In the genomic region with DNA sequence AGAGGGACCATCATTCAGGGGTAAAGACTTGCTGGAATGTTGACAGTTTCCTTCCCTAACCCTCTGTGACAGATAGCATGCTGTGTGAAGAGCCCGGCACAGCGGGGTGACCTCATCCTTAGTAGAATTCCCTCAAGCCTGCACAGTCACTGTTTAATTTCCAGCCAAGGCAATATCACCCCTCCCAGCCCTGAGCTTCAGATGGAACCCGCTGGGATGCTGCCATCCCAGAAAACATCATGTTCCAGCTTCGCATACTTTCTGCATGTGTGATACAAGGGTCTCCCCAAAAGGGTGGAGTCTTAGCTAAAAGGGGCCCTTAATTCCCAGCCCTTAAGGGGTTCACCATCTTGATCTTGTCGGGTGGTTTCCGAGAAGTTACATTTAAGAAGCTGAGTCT, we compare ENCODE assay signal across 12 mouse cellular contexts. TPM values are rescaled to one million over a fixed set of nuclear protein-coding genes. Genes with fewer than 3 reads are reported as not detected.
DNase-seq lines count a peak whose midpoint lies in the region.
"Had no signal": no experiment of that assay in that cellular context is flagged by ENCODE, and none has a peak within 500 bp of the region (broad histone marks: within the 10 kb centered on the region; RNA-seq: fewer than 3 reads in every experiment).

No protein-coding gene starts in this region.

- intact Hi-C loops in heart, postnatal 14 days (cut with DNase I) = no loop called here

- peak; percentile 5 for DNase-seq in ZHBTc4 (ENCODE audit: low read depth, low spot score)
- peak; percentile 40 for DNase-seq in gastrocnemius, postnatal 10 days
- peak; percentile 54 to 60 for DNase-seq in heart, postnatal 14 days
- DNase-seq in lung, postnatal 25 days (ENCODE audit: low spot score) = peak; percentile 12
- no peak for DNase-seq in thymus, postnatal 0 days (ENCODE audit: low spot score)
- no peak for DNase-seq in right cerebral cortex, adult 18-20 months
- no peak for DNase-seq in embryo, embryonic 10.5 days (ENCODE audit: low spot score)
- DNase-seq: cerebellum, postnatal 14 days; kidney, adult 9 months; thymus, postnatal 14 days had no signal

RNA-seq across cellular contexts. Expression of a gene that starts 22.9 kb away (rescaled TPM):
- 100 to 1,000 TPM; 212 to 274 TPM for total RNA-seq in gastrocnemius, postnatal 10 days (2021)
- total RNA-seq in heart, postnatal 14 days (2021) = 100 to 1,000 TPM; 163 TPM
- 4.7 TPM in 2 replicates for polyA plus RNA-seq in thymus, postnatal 0 days (2015; fragmentation: Nextera tagmentation; extraction: Ambion mirVana)
- polyA plus RNA-seq: G1E had no signal

RNA-seq across cellular contexts. Expression of a gene that starts 25.8 kb away (rescaled TPM):
- under 1 TPM; 0.23 to 0.38 TPM for total RNA-seq in gastrocnemius, postnatal 10 days (2021)
- total RNA-seq in heart, postnatal 14 days (2021) = under 1 TPM; 0.22 TPM
- polyA plus RNA-seq in thymus, postnatal 0 days (2015; fragmentation: Nextera tagmentation; extraction: Ambion mirVana) = 0.07 and 0.08 TPM in 2 replicates
- total RNA-seq: adrenal gland, postnatal 36 days; G1E had no signal
- polyA plus RNA-seq: G1E had no signal

Comparison
In these comparisons a context has a peak if more than half of its experiments do, and no peak if none do; other contexts are left out.
1. DNase-seq: peak in ZHBTc4 (single experiment), gastrocnemius, postnatal 10 days (single experiment), heart, postnatal 14 days (2 of 2) and lung, postnatal 25 days (single experiment); none in thymus, postnatal 0 days (single experiment), right cerebral cortex, adult 18-20 months (single experiment) and embryo, embryonic 10.5 days (single experiment).